Mouse (Mus musculus) stomach, embryonic 16.5 days (tissue): ENCODE data around the gene Fam166a. TPM values are rescaled to one million over a fixed set of nuclear protein-coding genes. Genes with fewer than 3 reads are reported as not detected.

Experiments
- ATAC-seq: fragments of 200-750 bp; cut with Nextera tagmentation; 2 replicates; pipeline ENCODE4 v1.8.0; 2017; ENCODE audit warnings: moderate number of reproducible peaks, moderate TSS enrichment; ENCODE audit not compliant: insufficient read depth, low FRiP score
- H3K27ac ChIP-seq: fragments of 300-500 bp; sonication (generic); 2 replicates; pipeline ENCODE4 v1.5.1; 2014; ENCODE audit warnings: low read length
- H3K27me3 ChIP-seq: fragments of 300-500 bp; sonication (generic); 2 replicates; pipeline ENCODE4 v1.6.1; 2014; ENCODE audit warnings: low read length, control low read depth, mixed read lengths; ENCODE audit not compliant: control insufficient read depth, insufficient read depth
- H3K36me3 ChIP-seq: fragments of 300-500 bp; sonication (generic); 2 replicates; pipeline ENCODE4 v1.6.1; 2014; ENCODE audit warnings: low read length; ENCODE audit not compliant: control insufficient read depth, insufficient read depth
- H3K4me1 ChIP-seq: fragments of 300-500 bp; sonication (generic); 2 replicates; pipeline ENCODE4 v1.6.1; 2014; ENCODE audit warnings: low read length, control low read depth, mixed read lengths; ENCODE audit not compliant: control insufficient read depth, insufficient read depth
- H3K4me2 ChIP-seq: fragments of 300-500 bp; sonication (generic); 2 replicates; pipeline ENCODE4 v1.6.1; 2014; ENCODE audit warnings: low read depth, low read length, mixed read lengths
- H3K4me3 ChIP-seq: fragments of 300-500 bp; sonication (generic); replicated peaks from 2 replicates; pipeline ENCODE4 v1.5.1; 2014; ENCODE audit warnings: mild to moderate bottlenecking, low read length
- H3K9ac ChIP-seq: fragments of 300-500 bp; sonication (generic); 2 replicates; pipeline ENCODE4 v1.6.1; 2014; ENCODE audit warnings: low read length
- H3K9me3 ChIP-seq: fragments of 300-500 bp; sonication (generic); replicated peaks from 2 replicates; pipeline ENCODE4 v1.6.1; 2016; ENCODE audit warnings: low read length, control low read depth; ENCODE audit not compliant: control insufficient read depth
- WGBS: fragments of 180-500 bp; shearing (Covaris S2); extraction: QIAGEN DNeasy Blood & Tissue Kit; methylation state at CpG from one replicate; pipeline ENCODE4 v1.1.7; 2014; 5-methylcytosine and 5-hydroxymethylcytosine counted together
- polyA plus RNA-seq: library from polyadenylated mRNA; unstranded; fragments of >200 nt; fragmentation: Nextera tagmentation; extraction: Ambion mirVana; gene quantifications from 2 replicates; pipeline ENCODE4 v1.2.1, GENCODE M21; 2015

The Fam166a gene
- polyA plus RNA-seq, 1 experiment from 2014 or later: not detected

GRCm38 (mm10) chr2:25210686-25211085, 7.9 kb upstream of the Fam166a start:
- H3K27ac ChIP-seq: peak overlapping the region; percentile 81

DNA sequence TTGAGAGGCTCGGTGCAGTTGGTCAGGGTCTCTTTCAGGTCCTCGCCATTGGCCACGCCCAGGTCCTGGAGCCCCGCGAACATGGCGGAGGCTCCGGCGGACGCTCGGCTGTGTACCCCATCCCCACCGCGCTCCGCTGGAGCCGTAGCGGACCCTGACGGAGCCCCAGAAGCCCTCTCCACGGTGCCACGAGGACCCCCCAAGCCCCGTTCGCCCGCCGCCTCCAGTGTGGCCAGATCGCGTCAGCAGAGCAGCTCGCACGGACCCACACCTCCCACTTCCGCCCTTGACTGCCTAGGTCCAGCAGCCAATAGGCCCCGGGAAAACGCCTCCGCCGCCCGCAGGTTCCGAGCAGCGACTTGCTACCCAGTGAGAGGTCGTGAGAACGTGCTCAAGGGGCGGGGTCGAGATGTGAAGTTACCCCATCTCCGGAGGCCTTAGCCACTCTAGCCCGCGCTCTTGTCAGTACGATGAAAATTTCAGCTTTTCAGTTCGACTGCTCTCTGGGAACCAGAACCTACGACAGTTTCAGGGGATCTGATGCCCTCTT, 7.3 kb upstream of the Fam166a start, which contains the start of gene Nelfb:
Gene Nelfb (minus strand): TSS at position 369 of the 550 bp plus-strand sequence.
- ATAC-seq: peak; percentile 91
- H3K27ac ChIP-seq: peak within 1 kb of the TSS; percentile 81
- peak within 1 kb of the TSS; percentile 92 for H3K4me3 ChIP-seq
- under 1% methylated on average over 44 of the region's 44 CpGs for WGBS
- no peaks in the 10 kb centered on the region for H3K9me3 ChIP-seq
- H3K4me2 ChIP-seq: peak within 1 kb of the TSS; percentile 89
- H3K36me3 ChIP-seq: 0 out of 2 replicates have a peak, but pooled peaks cover 4% of the 10 kb centered on the region
- peak within 1 kb of the TSS; percentile 97 for H3K9ac ChIP-seq
- peaks cover 17% of the 10 kb centered on the region for H3K4me1 ChIP-seq
- H3K27me3 ChIP-seq: no peaks in the 10 kb centered on the region

More at GRCm38 (mm10) chr2:25210686-25211085, 7.9 kb upstream of the Fam166a start:
- Histone ChIP-seq H3K4me1 (peaks cover 17% of the 10 kb centered on the region), H3K9ac (peak overlapping the region; percentile 97), H3K36me3 (0 out of 2 replicates have a peak, but pooled peaks cover 4% of the 10 kb centered on the region), H3K4me3 (peak overlapping the region; percentile 92), H3K27me3 (no peaks in the 10 kb centered on the region), H3K9me3 (no peaks in the 10 kb centered on the region), H3K4me2 (peak overlapping the region; percentile 89)
- ATAC-seq: peak; percentile 18; the same call in 1 of the 2 replicates
- WGBS: under 1% methylated on average over 24 of the region's 24 CpGs

- H3K27ac ChIP-seq: no peak overlapping the region
- 60% methylated on average over 23 of the region's 23 CpGs for WGBS
- ATAC-seq: no peak
- H3K4me2 ChIP-seq: no peak overlapping the region
- H3K9me3 ChIP-seq: no peaks in the 10 kb centered on the region
- H3K27me3 ChIP-seq: no peaks in the 10 kb centered on the region
- no peak overlapping the region for H3K4me3 ChIP-seq
- H3K36me3 ChIP-seq: no peaks in the 10 kb centered on the region
- no peak overlapping the region for H3K9ac ChIP-seq
- H3K4me1 ChIP-seq: peaks cover 15% of the 10 kb centered on the region
Measured at GRCm38 (mm10) chr2:25213266-25213865, 5.2 kb upstream of the Fam166a start.

DNA sequence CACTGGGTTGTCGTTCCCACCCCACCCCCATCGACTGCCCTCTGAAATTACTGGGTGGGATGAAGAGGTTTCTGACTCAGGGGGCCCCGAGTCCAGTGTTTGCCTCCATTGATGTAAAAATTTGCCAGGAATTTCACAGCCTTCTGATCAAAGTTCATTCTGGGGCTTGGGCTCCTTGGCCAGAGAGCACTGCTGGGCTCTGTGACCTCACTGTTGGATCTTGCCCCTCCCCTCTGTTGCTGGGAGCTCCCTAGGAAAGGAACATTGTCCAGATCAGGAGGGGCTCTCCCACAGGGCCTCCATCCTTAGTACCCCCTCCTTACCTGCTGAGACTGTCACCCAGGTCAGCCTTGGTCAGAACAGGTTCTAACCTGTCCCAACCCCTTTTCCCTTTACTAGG, 4.1 kb upstream of the Fam166a start, which contains the start of gene Stpg3:
Gene Stpg3 (minus strand): TSS at position 194 of the 400 bp plus-strand sequence.
- ATAC-seq: no peak
- no peaks in the 10 kb centered on the region for H3K27me3 ChIP-seq
- H3K4me2 ChIP-seq: no peak within 1 kb of the TSS
- H3K4me3 ChIP-seq: no peak within 1 kb of the TSS
- H3K9ac ChIP-seq: no peak within 1 kb of the TSS
- H3K9me3 ChIP-seq: no peaks in the 10 kb centered on the region
- no peaks in the 10 kb centered on the region for H3K36me3 ChIP-seq
- peaks cover 10% of the 10 kb centered on the region for H3K4me1 ChIP-seq
- H3K27ac ChIP-seq: no peak within 1 kb of the TSS
- WGBS: 61% methylated on average over 3 of the region's 3 CpGs

GRCm38 (mm10) chr2:25217666-25218065, 879 bp upstream of the Fam166a start:
- Histone ChIP-seq H3K27ac (no peak overlapping the region), H3K9ac (no peak overlapping the region), H3K9me3 (no peaks in the 10 kb centered on the region), H3K4me3 (no peak overlapping the region), H3K36me3 (0 out of 2 replicates have a peak, but pooled peaks cover 5% of the 10 kb centered on the region), H3K4me1 (no peaks in the 10 kb centered on the region), H3K4me2 (no peak overlapping the region), H3K27me3 (no peaks in the 10 kb centered on the region)
- WGBS: 60% methylated on average over 2 of the region's 2 CpGs
- ATAC-seq: no peak

GRCm38 (mm10) chr2:25221331-25221772, 2.8 kb downstream of the Fam166a start:
- 65% methylated on average over 5 of the region's 5 CpGs for WGBS
- Histone ChIP-seq H3K27me3 (no peaks in the 10 kb centered on the region), H3K9ac (no peak overlapping the region), H3K36me3 (0 out of 2 replicates have a peak, but pooled peaks cover 5% of the 10 kb centered on the region), H3K4me2 (no peak overlapping the region), H3K27ac (no peak overlapping the region), H3K4me3 (no peak overlapping the region), H3K9me3 (no peaks in the 10 kb centered on the region), H3K4me1 (peaks cover 17% of the 10 kb centered on the region)
- ATAC-seq: no peak

GRCm38 (mm10) chr2:25223681-25224491, 5.3 kb downstream of the Fam166a start:
- peak; percentile 67 for ATAC-seq
- Histone ChIP-seq H3K27ac (peak overlapping the region; percentile 98), H3K4me2 (peak overlapping the region; percentile 98), H3K9ac (peak overlapping the region; percentile 91), H3K36me3 (0 out of 2 replicates have a peak, but pooled peaks cover 5% of the 10 kb centered on the region), H3K4me1 (peaks cover 21% of the 10 kb centered on the region), H3K27me3 (no peaks in the 10 kb centered on the region), H3K9me3 (no peaks in the 10 kb centered on the region), H3K4me3 (peak overlapping the region; percentile 93)
- WGBS: under 1% methylated on average over 53 of the region's 53 CpGs

- Histone ChIP-seq H3K4me1 (peaks cover 22% of the 10 kb centered on the region), H3K4me2 (peak within 1 kb of the TSS; percentile 98), H3K9ac (peak within 1 kb of the TSS; percentile 91), H3K27ac (peak within 1 kb of the TSS; percentile 99), H3K27me3 (no peaks in the 10 kb centered on the region), H3K4me3 (peak within 1 kb of the TSS; percentile 93), H3K36me3 (0 out of 2 replicates have a peak, but pooled peaks cover 5% of the 10 kb centered on the region), H3K9me3 (no peaks in the 10 kb centered on the region)
- 0% methylated on average over 17 of the region's 17 CpGs for WGBS
- no peak for ATAC-seq
Measured at GRCm38 (mm10) chr2:25224492-25224765, 5.9 kb downstream of the Fam166a start, which contains the start of gene Tubb4b. Tubb4b (minus strand) TSS chr2:25224702.
